Mouse (Mus musculus): ENCODE data around the gene Sox9.

DNA sequence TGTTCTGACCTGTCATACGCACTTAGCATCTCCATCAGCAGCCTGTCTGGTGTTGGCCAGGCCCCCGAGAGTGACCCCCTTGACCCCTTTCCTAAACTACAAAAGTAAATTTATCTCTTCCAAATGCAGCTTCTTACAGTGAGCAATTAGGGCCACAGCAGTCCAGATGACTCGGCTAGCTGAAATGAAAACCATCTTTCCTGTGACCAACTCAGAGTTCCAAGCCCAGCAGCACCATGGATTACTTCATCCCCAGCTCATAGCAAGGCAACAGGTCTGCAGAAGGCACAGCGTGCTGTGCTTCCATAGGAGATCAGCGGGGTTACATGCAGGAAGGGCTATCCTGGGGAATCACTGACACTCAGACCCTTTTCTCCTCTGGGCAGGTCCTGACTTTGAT is 45.0 kb upstream of the Sox9 start:
- TF ChIP-seq CTCF (IDR thresholded peaks at IDR 0.05; ENCODE audit: borderline replicate concordance, insufficient read depth, low read length) (no peak), POLR2A (IDR thresholded peaks at IDR 0.05; ENCODE audit: low read depth, low read length) (no peak)

Measured in embryonic fibroblast, embryonic 13.5 days (primary cell).